Mouse (Mus musculus): ENCODE data around the gene Guca2b. TPM values are rescaled to one million over a fixed set of nuclear protein-coding genes. Genes with fewer than 3 reads are reported as not detected.
A peak's percentile ranks its signal among the peaks of the same experiment; 100 is the strongest.

Gene Guca2b
- total and polyA plus RNA-seq, 2 experiments from 2014 or later, result not detected

GRCm38 (mm10) chr4:119685746-119686145 is 27.0 kb upstream of the Guca2b start:
- no peak for DNase-seq (ENCODE audit: low spot score)
- ATAC-seq (ENCODE audit: low FRiP score), result no peak

GRCm38 (mm10) chr4:119682596-119682995 is 23.8 kb upstream of the Guca2b start:
- Histone ChIP-seq H3K27ac (ENCODE audit: low read depth, low read length) (no peak overlapping the region), H3K9ac (replicated peaks; ENCODE audit: low read length, poor library complexity, severe bottlenecking) (no peak overlapping the region), H3K4me1 (ENCODE audit: insufficient read depth, low read length) (peaks cover 2% of the 10 kb centered on the region; the same call in 1 of the 2 replicates), H3K27me3 (ENCODE audit: insufficient read depth, low read length) (no peaks in the 10 kb centered on the region), H3K9me3 (ENCODE audit: low read length) (no peaks in the 10 kb centered on the region), H3K4me2 (ENCODE audit: low read depth, low read length, poor library complexity, severe bottlenecking) (no peak overlapping the region), H3K36me3 (ENCODE audit: insufficient read depth, low read length) (no peaks in the 10 kb centered on the region), H3K4me3 (ENCODE audit: low read depth, low read length) (no peak overlapping the region)
- 28% methylated on average over 5 of the region's 5 CpGs for WGBS
- no peak for TF ChIP-seq CTCF (IDR thresholded peaks at IDR 0.05)
- DNase-seq (ENCODE audit: low spot score) (peak; percentile 51), ATAC-seq (ENCODE audit: low FRiP score) (0 out of 2 replicates have a peak, but pooled peaks have one; percentile 63)

More at GRCm38 (mm10) chr4:119685746-119686145, 27.0 kb upstream of the Guca2b start:
- Histone ChIP-seq H3K36me3 (ENCODE audit: insufficient read depth, low read length) (no peaks in the 10 kb centered on the region), H3K27ac (ENCODE audit: low read depth, low read length) (no peak overlapping the region), H3K4me2 (ENCODE audit: low read depth, low read length, poor library complexity, severe bottlenecking) (no peak overlapping the region), H3K4me3 (ENCODE audit: low read depth, low read length) (no peak overlapping the region), H3K9me3 (ENCODE audit: low read length) (no peaks in the 10 kb centered on the region), H3K4me1 (ENCODE audit: insufficient read depth, low read length) (peaks cover 2% of the 10 kb centered on the region; the same call in 1 of the 2 replicates), H3K27me3 (ENCODE audit: insufficient read depth, low read length) (no peaks in the 10 kb centered on the region), H3K9ac (replicated peaks; ENCODE audit: low read length, poor library complexity, severe bottlenecking) (no peak overlapping the region)
- WGBS, result 95% methylated on average over 2 of the region's 2 CpGs
- TF ChIP-seq CTCF (IDR thresholded peaks at IDR 0.05), result no peak

- H3K27me3 ChIP-seq (ENCODE audit: insufficient read depth, low read length), result no peaks in the 10 kb centered on the region
- H3K4me2 ChIP-seq (ENCODE audit: low read depth, low read length, poor library complexity, severe bottlenecking), result no peak overlapping the region
- H3K9me3 ChIP-seq (ENCODE audit: low read length), result no peaks in the 10 kb centered on the region
- no peaks in the 10 kb centered on the region; the same call in 1 of the 2 replicates for H3K4me1 ChIP-seq (ENCODE audit: insufficient read depth, low read length)
- WGBS, result 37% methylated on average over 5 of the region's 5 CpGs
- DNase-seq (ENCODE audit: low spot score) (peak; percentile 49), ATAC-seq (ENCODE audit: low FRiP score) (no peak; the same call in 1 of the 2 replicates)
- TF ChIP-seq CTCF (IDR thresholded peaks at IDR 0.05), result peak; percentile 63
- no peak overlapping the region for H3K27ac ChIP-seq (ENCODE audit: low read depth, low read length)
- no peaks in the 10 kb centered on the region for H3K36me3 ChIP-seq (ENCODE audit: insufficient read depth, low read length)
- H3K9ac ChIP-seq (replicated peaks; ENCODE audit: low read length, poor library complexity, severe bottlenecking), result no peak overlapping the region
- no peak overlapping the region for H3K4me3 ChIP-seq (ENCODE audit: low read depth, low read length)
These were observed 13.9 kb upstream of the Guca2b start for GRCm38 (mm10) chr4:119672685-119673084.

- Histone ChIP-seq H3K4me1 (ENCODE audit: insufficient read depth, low read length) (no peaks in the 10 kb centered on the region; the same call in 1 of the 2 replicates), H3K4me2 (ENCODE audit: low read depth, low read length, poor library complexity, severe bottlenecking) (no peak overlapping the region), H3K27me3 (ENCODE audit: insufficient read depth, low read length) (no peaks in the 10 kb centered on the region), H3K9me3 (ENCODE audit: low read length) (no peaks in the 10 kb centered on the region), H3K4me3 (ENCODE audit: low read depth, low read length) (no peak overlapping the region), H3K27ac (ENCODE audit: low read depth, low read length) (no peak overlapping the region), H3K36me3 (ENCODE audit: insufficient read depth, low read length) (no peaks in the 10 kb centered on the region), H3K9ac (replicated peaks; ENCODE audit: low read length, poor library complexity, severe bottlenecking) (no peak overlapping the region)
- no peak for TF ChIP-seq CTCF (IDR thresholded peaks at IDR 0.05)
- ATAC-seq (ENCODE audit: low FRiP score) (no peak), DNase-seq (ENCODE audit: low spot score) (no peak)
- 94% methylated on average over 9 of the region's 9 CpGs for WGBS
These were observed 12.4 kb upstream of the Guca2b start for GRCm38 (mm10) chr4:119671164-119671563.

GRCm38 (mm10) chr4:119670736-119671135 is 12.0 kb upstream of the Guca2b start:
- no peak overlapping the region for H3K4me2 ChIP-seq (ENCODE audit: low read depth, low read length, poor library complexity, severe bottlenecking)
- no peak for ATAC-seq (ENCODE audit: low FRiP score)
- no peaks in the 10 kb centered on the region for H3K27me3 ChIP-seq (ENCODE audit: insufficient read depth, low read length)
- WGBS, result 75% methylated on average over 6 of the region's 6 CpGs
- no peaks in the 10 kb centered on the region for H3K9me3 ChIP-seq (ENCODE audit: low read length)
- H3K4me1 ChIP-seq (ENCODE audit: insufficient read depth, low read length), result no peaks in the 10 kb centered on the region; the same call in 1 of the 2 replicates
- no peaks in the 10 kb centered on the region for H3K36me3 ChIP-seq (ENCODE audit: insufficient read depth, low read length)
- no peak overlapping the region for H3K27ac ChIP-seq (ENCODE audit: low read depth, low read length)
- H3K9ac ChIP-seq (replicated peaks; ENCODE audit: low read length, poor library complexity, severe bottlenecking), result no peak overlapping the region
- no peak for DNase-seq (ENCODE audit: low spot score)
- no peak overlapping the region for H3K4me3 ChIP-seq (ENCODE audit: low read depth, low read length)
- no peak for TF ChIP-seq CTCF (IDR thresholded peaks at IDR 0.05)

- TF ChIP-seq CTCF (IDR thresholded peaks at IDR 0.05), result no peak
- H3K36me3 ChIP-seq (ENCODE audit: insufficient read depth, low read length), result no peaks in the 10 kb centered on the region
- no peaks in the 10 kb centered on the region for H3K9me3 ChIP-seq (ENCODE audit: low read length)
- no peak overlapping the region for H3K4me2 ChIP-seq (ENCODE audit: low read depth, low read length, poor library complexity, severe bottlenecking)
- H3K27me3 ChIP-seq (ENCODE audit: insufficient read depth, low read length), result no peaks in the 10 kb centered on the region
- ATAC-seq (ENCODE audit: low FRiP score), result no peak
- 28% methylated on average over 7 of the region's 7 CpGs for WGBS
- H3K27ac ChIP-seq (ENCODE audit: low read depth, low read length), result no peak overlapping the region
- no peaks in the 10 kb centered on the region; the same call in 1 of the 2 replicates for H3K4me1 ChIP-seq (ENCODE audit: insufficient read depth, low read length)
- H3K4me3 ChIP-seq (ENCODE audit: low read depth, low read length), result no peak overlapping the region
- DNase-seq (ENCODE audit: low spot score), result no peak
- H3K9ac ChIP-seq (replicated peaks; ENCODE audit: low read length, poor library complexity, severe bottlenecking), result no peak overlapping the region
These were observed 11.4 kb upstream of the Guca2b start for GRCm38 (mm10) chr4:119670210-119670555.
